Mouse (Mus musculus) right cerebral cortex, postnatal 10 days (tissue): Measurements from ENCODE around the gene Ctnna3.
"Not testable (repeated sequence)": the region's sequence is repeated elsewhere in the genome, so short reads cannot be mapped to it uniquely, and the experiment has no call there.

Experiments used
- DNase-seq, 2 experiments: peaks; one replicate each; pipeline ENCODE4 v3.0.0; 2021; ENCODE audit warnings: low spot score in 2 of 2

Ctnna3 gene

GRCm38 (mm10) chr10:64182731-64183130, 752.8 kb downstream of the Ctnna3 start:
- DNase-seq: peak in 1 of 2 experiments; percentile 24

DNA sequence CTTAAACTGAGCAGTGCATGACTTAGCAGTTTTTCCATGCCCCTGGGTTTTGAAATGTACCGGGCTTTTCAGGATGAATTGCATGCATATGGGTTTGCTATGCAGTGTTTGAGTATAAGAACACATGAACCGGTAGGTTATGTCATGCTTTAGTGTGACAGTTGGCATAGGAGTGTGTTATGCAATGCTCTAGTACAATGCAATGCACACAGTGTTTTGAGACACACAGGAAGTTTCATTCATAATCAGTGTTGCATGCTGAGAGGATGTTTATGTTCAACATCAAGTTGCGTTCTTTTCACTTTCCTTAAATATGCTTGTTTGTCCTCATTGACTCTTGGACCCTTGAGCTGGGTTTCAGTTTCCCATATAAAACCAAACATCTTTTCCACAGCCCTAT, 758.1 kb downstream of the Ctnna3 start:
- no peak for DNase-seq

DNA sequence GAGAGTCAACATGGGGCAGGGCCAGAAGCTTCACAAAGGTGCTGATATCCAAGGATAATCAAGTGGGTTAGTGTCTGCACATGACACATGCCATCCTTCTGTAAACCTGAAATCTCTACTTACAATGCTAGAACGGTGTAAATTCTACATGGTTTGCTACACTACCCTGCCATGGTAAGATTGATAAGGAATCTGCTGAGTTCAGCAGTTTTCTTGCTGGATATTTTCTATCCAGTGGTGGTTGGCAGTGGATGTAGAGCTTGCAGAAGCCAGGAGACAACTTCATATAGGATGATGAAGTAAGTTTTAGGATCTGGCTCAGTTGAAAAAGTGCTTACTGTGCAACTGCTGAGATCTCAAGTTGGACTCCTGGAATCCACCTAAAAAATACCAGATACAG, 767.7 kb downstream of the Ctnna3 start:
- DNase-seq: no peak

DNA sequence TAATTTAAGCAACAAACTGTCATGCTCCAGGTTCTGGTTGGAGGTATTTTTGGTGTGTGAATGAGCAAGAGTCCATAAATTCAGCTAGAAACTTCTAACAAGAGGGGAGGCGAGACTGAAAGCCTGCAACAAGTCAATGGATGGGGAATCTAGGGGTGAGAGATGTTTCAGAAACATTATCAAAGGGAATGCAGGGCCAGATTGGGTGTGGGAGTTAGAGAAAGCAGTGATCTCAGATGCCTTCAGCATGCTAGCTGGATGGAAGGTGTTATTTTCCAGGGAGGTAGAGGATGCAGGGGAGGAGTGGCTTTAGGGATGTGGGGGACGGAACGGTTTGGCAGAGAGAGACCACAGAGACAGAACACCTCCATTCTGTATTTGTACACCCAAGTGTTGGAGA, 785.7 kb downstream of the Ctnna3 start:
- DNase-seq: no peak

GRCm38 (mm10) chr10:64223023-64223422, 793.1 kb downstream of the Ctnna3 start:
- no peak for DNase-seq

DNA sequence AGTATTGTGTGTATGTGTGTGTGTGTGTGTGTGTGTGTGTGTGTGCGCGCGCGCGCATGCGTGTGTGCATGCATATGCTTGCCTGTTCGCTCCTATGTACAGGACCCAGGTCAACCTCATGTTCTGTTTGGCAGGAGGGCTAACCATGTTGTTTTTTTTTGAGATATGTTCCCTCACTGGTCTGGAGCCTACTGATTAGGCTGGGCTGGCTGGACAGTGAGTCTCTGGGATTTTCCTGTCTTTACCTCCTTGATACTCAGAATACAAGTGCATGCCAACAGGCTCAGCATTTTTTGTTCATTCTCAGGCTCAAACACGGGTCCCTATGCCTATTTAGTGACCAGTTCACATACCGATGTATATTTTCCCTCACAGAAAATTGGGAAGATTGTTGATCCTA, 794.1 kb downstream of the Ctnna3 start:
- DNase-seq: no peak

DNA sequence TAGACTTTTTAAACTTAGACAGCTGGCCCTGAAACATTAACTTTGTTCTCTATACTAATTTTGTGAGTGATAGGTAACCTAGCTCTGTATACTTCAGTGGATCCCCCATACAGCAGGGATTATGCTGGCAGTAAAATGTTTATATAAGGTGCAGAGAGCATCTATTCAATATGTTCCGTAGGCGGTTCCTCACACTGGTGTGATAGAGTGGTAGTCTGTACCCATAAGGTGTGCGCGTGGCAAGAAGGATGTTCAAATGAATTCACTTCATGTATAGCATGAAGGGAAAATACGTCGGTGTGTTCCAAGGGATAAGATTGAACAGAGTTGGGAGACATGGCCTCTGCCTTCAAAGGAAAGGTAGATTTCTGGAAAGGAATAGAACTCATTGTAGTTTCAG, 794.5 kb downstream of the Ctnna3 start:
- no peak for DNase-seq

GRCm38 (mm10) chr10:64225826-64226225, 795.9 kb downstream of the Ctnna3 start:
- DNase-seq: not testable (repeated sequence)

GRCm38 (mm10) chr10:64243421-64243820, 813.5 kb downstream of the Ctnna3 start:
- DNase-seq: peak in 1 of 2 experiments; percentile 31

GRCm38 (mm10) chr10:64268156-64268555, 838.3 kb downstream of the Ctnna3 start:
- peak; percentile 57 to 73 for DNase-seq

- no peak for DNase-seq
These were observed 845.2 kb downstream of the Ctnna3 start for GRCm38 (mm10) chr10:64275143-64275542.

DNA sequence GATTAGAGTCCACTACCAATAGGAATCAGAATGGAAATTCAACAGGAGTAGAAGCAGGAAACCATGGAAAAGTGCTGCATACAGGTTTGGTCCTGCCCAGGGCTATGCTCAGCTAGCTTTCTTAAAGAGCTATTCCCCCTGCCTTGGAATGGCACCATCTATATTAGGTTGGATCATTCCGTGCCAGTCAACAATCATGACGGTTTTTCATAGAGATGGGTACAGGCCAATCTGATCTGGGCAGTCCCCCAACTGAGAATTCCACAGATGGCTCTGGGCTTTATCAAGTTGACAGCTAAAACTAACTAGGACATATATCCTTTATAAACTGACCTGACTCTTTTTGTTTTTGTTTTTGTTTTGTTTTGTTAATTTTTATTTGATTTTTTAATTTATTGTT, 848.9 kb downstream of the Ctnna3 start:
- no peak for DNase-seq

DNA sequence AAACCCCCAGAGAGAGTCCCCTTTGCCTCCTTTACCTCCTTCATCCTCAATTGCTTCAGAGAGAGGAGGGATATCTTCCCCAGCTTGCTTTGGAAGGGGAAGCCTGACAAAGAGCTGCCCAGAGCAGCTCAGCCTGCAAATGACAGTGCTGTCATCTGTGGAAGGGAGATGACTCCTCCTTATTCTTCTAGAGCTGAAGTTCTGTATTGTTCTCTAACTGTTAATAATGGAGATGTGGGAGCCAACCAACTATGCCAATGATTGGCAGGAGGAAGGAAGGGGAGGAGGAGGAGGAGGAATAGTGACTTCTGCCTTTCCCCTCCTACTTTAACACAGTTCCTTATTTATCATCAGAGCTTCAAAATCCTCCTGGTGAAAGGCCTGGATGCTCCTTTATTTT, 875.9 kb downstream of the Ctnna3 start:
- DNase-seq: no peak

GRCm38 (mm10) chr10:64311622-64312292, 881.9 kb downstream of the Ctnna3 start:
- DNase-seq: no peak

GRCm38 (mm10) chr10:64320332-64320731, 890.4 kb downstream of the Ctnna3 start:
- peak; percentile 18 to 42 for DNase-seq

- peak; percentile 20 to 21 for DNase-seq
These were observed 912.9 kb downstream of the Ctnna3 start for GRCm38 (mm10) chr10:64342702-64343379.

DNA sequence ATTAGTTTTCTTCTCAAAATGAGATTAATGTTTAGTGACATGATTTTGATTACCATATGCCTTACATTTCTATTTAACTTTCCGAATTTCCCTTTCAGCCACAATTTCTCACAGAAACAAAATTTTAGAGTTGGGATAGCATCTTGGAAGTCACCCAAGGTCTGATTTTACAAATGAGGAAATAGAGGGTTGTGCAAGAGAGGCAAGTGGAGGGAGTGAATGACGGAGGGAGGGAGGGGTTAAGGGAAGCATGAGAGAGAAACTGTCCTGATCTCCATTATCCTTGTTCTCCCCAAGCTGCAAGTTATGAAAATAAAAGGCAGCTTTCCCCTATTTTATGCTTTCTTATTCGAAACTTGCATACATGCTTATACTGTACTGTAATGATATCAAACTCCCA, 943.4 kb downstream of the Ctnna3 start:
- no peak for DNase-seq

- no peak for DNase-seq
These were observed 947.9 kb downstream of the Ctnna3 start for GRCm38 (mm10) chr10:64377751-64378150.

DNA sequence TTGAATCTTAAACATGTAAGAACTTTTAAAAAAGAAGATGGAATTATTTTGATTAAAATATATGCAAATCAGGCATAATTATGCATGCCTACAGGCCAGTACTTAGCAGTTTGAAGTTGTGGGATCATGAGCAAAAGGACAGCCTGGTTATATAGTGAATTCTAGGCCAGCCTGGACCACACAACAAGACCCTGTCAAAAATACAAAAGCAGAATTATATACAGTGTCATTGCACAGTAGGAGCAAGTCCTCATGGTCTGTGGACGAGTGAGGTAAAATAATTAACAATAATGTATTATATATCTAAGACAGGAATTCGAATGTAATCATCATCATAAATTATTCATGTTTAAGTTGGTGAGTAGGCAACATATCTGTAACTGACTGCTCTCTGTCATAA, 966.7 kb downstream of the Ctnna3 start:
- DNase-seq: no peak

- DNase-seq: not testable (repeated sequence)
These were observed 988.5 kb downstream of the Ctnna3 start for GRCm38 (mm10) chr10:64418396-64418795.

DNA sequence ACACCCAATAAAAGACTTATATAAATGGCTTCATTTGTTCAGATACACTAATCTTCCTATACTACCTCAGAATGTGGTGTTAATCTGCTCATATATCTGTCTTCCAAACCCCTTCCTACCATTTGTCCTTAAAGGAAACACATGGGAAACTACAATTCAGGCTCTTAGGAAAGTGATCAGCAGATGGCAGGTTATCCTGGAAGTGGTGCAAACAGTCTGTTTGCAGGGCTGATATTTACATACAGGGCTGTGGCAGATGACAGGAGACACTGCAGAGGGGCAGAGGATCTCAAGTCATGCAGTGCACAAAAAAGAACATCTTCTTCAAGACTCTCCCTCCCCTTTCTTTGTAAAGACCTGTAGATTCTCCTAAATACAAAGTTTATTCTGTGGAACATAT, 1008.8 kb downstream of the Ctnna3 start:
- no peak for DNase-seq

GRCm38 (mm10) chr10:64448624-64449023, 1018.7 kb downstream of the Ctnna3 start:
- no peak for DNase-seq

GRCm38 (mm10) chr10:64483281-64483680, 1053.4 kb downstream of the Ctnna3 start:
- no peak for DNase-seq
